In genomic region chr9:110774403-110775268, GRCm38 (mm10) we compare ENCODE assay signal across 15 mouse cellular contexts. TPM values are rescaled to one million over a fixed set of nuclear protein-coding genes. Genes with fewer than 3 reads are reported as not detected.
A peak's percentile ranks its signal among the peaks of the same experiment; 100 is the strongest.
DNase-seq lines count a peak whose midpoint lies in the region; ATAC-seq and TF ChIP-seq lines count a peak whose summit lies in the region.
"Had no signal": no experiment of that assay in that cellular context is flagged by ENCODE, and none has a peak within 500 bp of the region (broad histone marks: within the 10 kb centered on the region; RNA-seq: fewer than 3 reads in every experiment).

No protein-coding gene starts in this region.

- no peaks in the 10 kb centered on the region for H3K36me3 ChIP-seq in hindbrain, embryonic 16.5 days (ENCODE audit: control insufficient read depth, insufficient read depth, low read length)
- H3K36me3 ChIP-seq in hindbrain, embryonic 11.5 days (ENCODE audit: control insufficient read depth, insufficient read depth, low read length), result no peaks in the 10 kb centered on the region
- no peaks in the 10 kb centered on the region for H3K36me3 ChIP-seq in embryonic facial prominence, embryonic 14.5 days (ENCODE audit: control insufficient read depth, insufficient read depth, low read length)
- H3K36me3 ChIP-seq in intestine, embryonic 16.5 days (ENCODE audit: control insufficient read depth, insufficient read depth, low read length), result no peaks in the 10 kb centered on the region
- no peaks in the 10 kb centered on the region for H3K36me3 ChIP-seq in lung, postnatal 0 days (ENCODE audit: insufficient read depth, low read length)
- no peaks in the 10 kb centered on the region for H3K36me3 ChIP-seq in hindbrain, embryonic 10.5 days
- H3K36me3 ChIP-seq: forebrain, embryonic 15.5 days; liver, embryonic 15.5 days; midbrain, embryonic 12.5 days had no signal

- H3K9me3 ChIP-seq in hindbrain, embryonic 16.5 days (ENCODE audit: control insufficient read depth, low read length), result no peaks in the 10 kb centered on the region
- no peaks in the 10 kb centered on the region for H3K9me3 ChIP-seq in hindbrain, embryonic 11.5 days (ENCODE audit: control insufficient read depth, low read length)
- H3K9me3 ChIP-seq in embryonic facial prominence, embryonic 14.5 days (ENCODE audit: control insufficient read depth, low read length), result no peaks in the 10 kb centered on the region
- no peaks in the 10 kb centered on the region for H3K9me3 ChIP-seq in intestine, embryonic 16.5 days (ENCODE audit: control insufficient read depth, low read length)
- H3K9me3 ChIP-seq in lung, postnatal 0 days (ENCODE audit: low read length), result no peaks in the 10 kb centered on the region
- no peaks in the 10 kb centered on the region for H3K9me3 ChIP-seq in hindbrain, embryonic 10.5 days
- H3K9me3 ChIP-seq: forebrain, embryonic 15.5 days; liver, embryonic 15.5 days; midbrain, embryonic 12.5 days had no signal

- DNase-seq in hindbrain, embryonic 11.5 days (ENCODE audit: low spot score), result no peak
- DNase-seq in embryonic facial prominence, embryonic 14.5 days (ENCODE audit: low spot score), result no peak
- peak; percentile 31 for DNase-seq in lung, postnatal 0 days (ENCODE audit: low spot score)
- no peak for DNase-seq in embryo, embryonic 9.5 days (ENCODE audit: extremely low spot score)
- no peak for DNase-seq in B cell, adult 2 months
- no peak for DNase-seq in hindbrain, embryonic 10.5 days (ENCODE audit: low spot score)
- DNase-seq: gastrocnemius, postnatal 25 days; layer of hippocampus, adult 9-11 months had no signal

- no peak for TF ChIP-seq EP300 in lung, postnatal 0 days (IDR thresholded peaks at IDR 0.05)

- 74% methylated on average over 15 of the region's 15 CpGs for WGBS in hindbrain, embryonic 16.5 days
- WGBS in hindbrain, embryonic 11.5 days, result 78% methylated on average over 15 of the region's 15 CpGs
- 63% methylated on average over 15 of the region's 15 CpGs for WGBS in embryonic facial prominence, embryonic 14.5 days
- WGBS in intestine, embryonic 16.5 days, result 64% methylated on average over 15 of the region's 15 CpGs
- 54% methylated on average over 15 of the region's 15 CpGs for WGBS in lung, postnatal 0 days
- WGBS in hindbrain, embryonic 10.5 days, result 74% methylated on average over 15 of the region's 15 CpGs

- peak overlapping the region; percentile 9; the same call in 1 of the 2 replicates for H3K9ac ChIP-seq in hindbrain, embryonic 16.5 days (ENCODE audit: low read depth, low read length)
- no peak overlapping the region for H3K9ac ChIP-seq in hindbrain, embryonic 11.5 days (ENCODE audit: low read depth, low read length)
- 0 out of 2 replicates have a peak overlapping the region, but pooled peaks have one; percentile 27 for H3K9ac ChIP-seq in embryonic facial prominence, embryonic 14.5 days (ENCODE audit: low read depth, low read length)
- H3K9ac ChIP-seq in intestine, embryonic 16.5 days (ENCODE audit: low read depth, low read length), result peak overlapping the region; percentile 24; the same call in 1 of the 2 replicates
- no peak overlapping the region for H3K9ac ChIP-seq in lung, postnatal 0 days (replicated peaks; ENCODE audit: low read depth)
- H3K9ac ChIP-seq: forebrain, embryonic 15.5 days; liver, embryonic 15.5 days; midbrain, embryonic 12.5 days had no signal

- H3K4me1 ChIP-seq in hindbrain, embryonic 16.5 days (ENCODE audit: control insufficient read depth, insufficient read depth, low read depth, low read length), result no peaks in the 10 kb centered on the region
- H3K4me1 ChIP-seq in hindbrain, embryonic 11.5 days (replicated peaks; ENCODE audit: control insufficient read depth, insufficient read depth, low read length), result no peaks in the 10 kb centered on the region
- H3K4me1 ChIP-seq in embryonic facial prominence, embryonic 14.5 days (ENCODE audit: control insufficient read depth, insufficient read depth, low read length), result peaks cover 21% of the 10 kb centered on the region
- peaks cover 15% of the 10 kb centered on the region for H3K4me1 ChIP-seq in intestine, embryonic 16.5 days (ENCODE audit: control insufficient read depth, insufficient read depth, low read length)
- H3K4me1 ChIP-seq in lung, postnatal 0 days (ENCODE audit: insufficient read depth, low read depth, low read length), result no peaks in the 10 kb centered on the region
- peaks cover 5% of the 10 kb centered on the region; the same call in 1 of the 2 replicates for H3K4me1 ChIP-seq in hindbrain, embryonic 10.5 days (replicated peaks)
- H3K4me1 ChIP-seq: forebrain, embryonic 15.5 days; liver, embryonic 15.5 days; midbrain, embryonic 12.5 days had no signal

- no peak for ATAC-seq in hindbrain, embryonic 16.5 days
- no peak for ATAC-seq in hindbrain, embryonic 11.5 days (ENCODE audit: low FRiP score)
- no peak for ATAC-seq in embryonic facial prominence, embryonic 14.5 days (ENCODE audit: low read depth)
- peak; percentile 48; the same call in 1 of the 2 replicates for ATAC-seq in intestine, embryonic 16.5 days
- ATAC-seq in lung, postnatal 0 days, result peak; percentile 44; the same call in 1 of the 2 replicates
- ATAC-seq: CD4-positive, CD25-positive, alpha-beta regulatory T cell, adult 4 months; forebrain, embryonic 15.5 days had no signal

- H3K4me3 ChIP-seq in hindbrain, embryonic 16.5 days (ENCODE audit: low read length), result no peak overlapping the region
- no peak overlapping the region for H3K4me3 ChIP-seq in hindbrain, embryonic 11.5 days (ENCODE audit: low read depth, low read length)
- H3K4me3 ChIP-seq in embryonic facial prominence, embryonic 14.5 days (ENCODE audit: low read depth, low read length), result no peak overlapping the region
- no peak overlapping the region for H3K4me3 ChIP-seq in intestine, embryonic 16.5 days (ENCODE audit: low read length)
- H3K4me3 ChIP-seq in lung, postnatal 0 days (ENCODE audit: low read depth, low read length), result no peak overlapping the region
- no peak overlapping the region for H3K4me3 ChIP-seq in hindbrain, embryonic 10.5 days
- H3K4me3 ChIP-seq: forebrain, embryonic 15.5 days; liver, embryonic 15.5 days; midbrain, embryonic 12.5 days had no signal

- no peak overlapping the region for H3K27ac ChIP-seq in hindbrain, embryonic 16.5 days (ENCODE audit: low read depth, low read length)
- no peak overlapping the region for H3K27ac ChIP-seq in hindbrain, embryonic 11.5 days (ENCODE audit: low read depth, low read length)
- peak overlapping the region; percentile 8; the same call in 1 of the 2 replicates for H3K27ac ChIP-seq in embryonic facial prominence, embryonic 14.5 days (replicated peaks; ENCODE audit: low read depth, low read length)
- peak overlapping the region; percentile 27 for H3K27ac ChIP-seq in intestine, embryonic 16.5 days (ENCODE audit: low read length)
- no peak overlapping the region for H3K27ac ChIP-seq in lung, postnatal 0 days (ENCODE audit: low read length)
- H3K27ac ChIP-seq in hindbrain, embryonic 10.5 days, result no peak overlapping the region
- H3K27ac ChIP-seq: forebrain, embryonic 15.5 days; liver, embryonic 15.5 days; midbrain, embryonic 12.5 days had no signal

- no peak for TF ChIP-seq CTCF in lung, postnatal 0 days (IDR thresholded peaks at IDR 0.05)

- H3K27me3 ChIP-seq in hindbrain, embryonic 16.5 days (replicated peaks; ENCODE audit: control insufficient read depth, insufficient read depth, low read length), result no peaks in the 10 kb centered on the region
- H3K27me3 ChIP-seq in hindbrain, embryonic 11.5 days (ENCODE audit: control insufficient read depth, insufficient read depth, low read length), result no peaks in the 10 kb centered on the region
- no peaks in the 10 kb centered on the region for H3K27me3 ChIP-seq in embryonic facial prominence, embryonic 14.5 days (replicated peaks; ENCODE audit: control insufficient read depth, insufficient read depth, low read length)
- no peaks in the 10 kb centered on the region for H3K27me3 ChIP-seq in intestine, embryonic 16.5 days (replicated peaks; ENCODE audit: control insufficient read depth, insufficient read depth, low read length)
- H3K27me3 ChIP-seq in lung, postnatal 0 days (replicated peaks; ENCODE audit: insufficient read depth, low read length), result no peaks in the 10 kb centered on the region
- peaks cover 23% of the 10 kb centered on the region for H3K27me3 ChIP-seq in hindbrain, embryonic 10.5 days (ENCODE audit: insufficient read depth, poor library complexity, severe bottlenecking)
- H3K27me3 ChIP-seq: forebrain, embryonic 15.5 days; liver, embryonic 15.5 days had no signal

- H3K4me2 ChIP-seq in hindbrain, embryonic 16.5 days (ENCODE audit: low read length), result no peak overlapping the region
- H3K4me2 ChIP-seq in hindbrain, embryonic 11.5 days (replicated peaks; ENCODE audit: low read depth, low read length), result no peak overlapping the region
- no peak overlapping the region for H3K4me2 ChIP-seq in embryonic facial prominence, embryonic 14.5 days (ENCODE audit: low read depth, low read length)
- no peak overlapping the region for H3K4me2 ChIP-seq in intestine, embryonic 16.5 days (ENCODE audit: low read depth, low read length)
- 0 out of 2 replicates have a peak overlapping the region, but pooled peaks have one; percentile 14 for H3K4me2 ChIP-seq in lung, postnatal 0 days (replicated peaks; ENCODE audit: low read depth, low read length)
- H3K4me2 ChIP-seq: forebrain, embryonic 15.5 days; liver, embryonic 15.5 days; midbrain, embryonic 12.5 days had no signal

RNA-seq across cellular contexts. Expression of gene Prss42, which starts 23.3 kb away (rescaled TPM):
- polyA plus RNA-seq in hindbrain, embryonic 16.5 days (2015; fragmentation: Nextera tagmentation; extraction: Ambion mirVana), result not detected in 2 replicates
- not detected in 2 replicates for polyA plus RNA-seq in hindbrain, embryonic 11.5 days (2014; fragmentation: Nextera tagmentation; extraction: Ambion mirVana)
- polyA plus RNA-seq in embryonic facial prominence, embryonic 14.5 days (2014; fragmentation: Nextera tagmentation; extraction: Ambion mirVana), result not detected in 2 replicates
- not detected in 2 replicates for polyA plus RNA-seq in intestine, embryonic 16.5 days (2015; fragmentation: Nextera tagmentation; extraction: Ambion mirVana)
- polyA plus RNA-seq in lung, postnatal 0 days (2015; fragmentation: Nextera tagmentation; extraction: Ambion mirVana), result not detected in 2 replicates
- polyA plus RNA-seq in hindbrain, embryonic 10.5 days (2016; fragmentation: Nextera tagmentation; extraction: Ambion mirVana), result not detected in 2 replicates
- polyA plus RNA-seq: CD4-positive, CD25-positive, alpha-beta regulatory T cell, adult 4 months; forebrain, embryonic 15.5 days; liver, embryonic 15.5 days; midbrain, embryonic 12.5 days; small intestine, adult 2 months had no signal

RNA-seq across cellular contexts. Expression of gene Pth1r, which starts 27.7 kb away (rescaled TPM):
- polyA plus RNA-seq in hindbrain, embryonic 16.5 days (2015; fragmentation: Nextera tagmentation; extraction: Ambion mirVana), result 12.3 and 13.6 TPM in 2 replicates
- polyA plus RNA-seq in hindbrain, embryonic 11.5 days (2014; fragmentation: Nextera tagmentation; extraction: Ambion mirVana), result 21.9 and 23.9 TPM in 2 replicates
- polyA plus RNA-seq in embryonic facial prominence, embryonic 14.5 days (2014; fragmentation: Nextera tagmentation; extraction: Ambion mirVana), result 97.5 and 98.0 TPM in 2 replicates
- 15.4 and 16.4 TPM in 2 replicates for polyA plus RNA-seq in intestine, embryonic 16.5 days (2015; fragmentation: Nextera tagmentation; extraction: Ambion mirVana)
- polyA plus RNA-seq in lung, postnatal 0 days (2015; fragmentation: Nextera tagmentation; extraction: Ambion mirVana), result 19.4 and 24.4 TPM in 2 replicates
- 31.6 and 38.7 TPM in 2 replicates for polyA plus RNA-seq in hindbrain, embryonic 10.5 days (2016; fragmentation: Nextera tagmentation; extraction: Ambion mirVana)
- polyA plus RNA-seq: CD4-positive, CD25-positive, alpha-beta regulatory T cell, adult 4 months had no signal

RNA-seq across cellular contexts. Expression of gene Myl3, which starts 33.0 kb away (rescaled TPM):
- 1.1 and 2.3 TPM in 2 replicates for polyA plus RNA-seq in hindbrain, embryonic 16.5 days (2015; fragmentation: Nextera tagmentation; extraction: Ambion mirVana)
- polyA plus RNA-seq in hindbrain, embryonic 11.5 days (2014; fragmentation: Nextera tagmentation; extraction: Ambion mirVana), result 0.42 and 0.73 TPM in 2 replicates
- polyA plus RNA-seq in embryonic facial prominence, embryonic 14.5 days (2014; fragmentation: Nextera tagmentation; extraction: Ambion mirVana), result 39.1 and 53.6 TPM in 2 replicates
- polyA plus RNA-seq in intestine, embryonic 16.5 days (2015; fragmentation: Nextera tagmentation; extraction: Ambion mirVana), result 0.67 and 0.71 TPM in 2 replicates
- polyA plus RNA-seq in lung, postnatal 0 days (2015; fragmentation: Nextera tagmentation; extraction: Ambion mirVana), result 10.4 and 13.8 TPM in 2 replicates
- polyA plus RNA-seq in hindbrain, embryonic 10.5 days (2016; fragmentation: Nextera tagmentation; extraction: Ambion mirVana), result 2.0 TPM in 1 of 2 replicates, not detected in the other
- polyA plus RNA-seq: CD4-positive, CD25-positive, alpha-beta regulatory T cell, adult 4 months; small intestine, adult 2 months had no signal

RNA-seq across cellular contexts. Expression of gene Prss44, which starts 39.2 kb away (rescaled TPM):
- polyA plus RNA-seq in hindbrain, embryonic 16.5 days (2015; fragmentation: Nextera tagmentation; extraction: Ambion mirVana), result not detected in 2 replicates
- polyA plus RNA-seq in hindbrain, embryonic 11.5 days (2014; fragmentation: Nextera tagmentation; extraction: Ambion mirVana), result not detected in 2 replicates
- not detected in 2 replicates for polyA plus RNA-seq in embryonic facial prominence, embryonic 14.5 days (2014; fragmentation: Nextera tagmentation; extraction: Ambion mirVana)
- polyA plus RNA-seq in intestine, embryonic 16.5 days (2015; fragmentation: Nextera tagmentation; extraction: Ambion mirVana), result not detected in 2 replicates
- polyA plus RNA-seq in lung, postnatal 0 days (2015; fragmentation: Nextera tagmentation; extraction: Ambion mirVana), result not detected in 2 replicates
- polyA plus RNA-seq in hindbrain, embryonic 10.5 days (2016; fragmentation: Nextera tagmentation; extraction: Ambion mirVana), result not detected in 2 replicates
- polyA plus RNA-seq: CD4-positive, CD25-positive, alpha-beta regulatory T cell, adult 4 months; forebrain, embryonic 15.5 days; liver, embryonic 15.5 days; midbrain, embryonic 12.5 days; small intestine, adult 2 months had no signal

RNA-seq across cellular contexts. Expression of gene Prss43, which starts 51.9 kb away (rescaled TPM):
- polyA plus RNA-seq in hindbrain, embryonic 16.5 days (2015; fragmentation: Nextera tagmentation; extraction: Ambion mirVana), result 0.06 TPM in 1 of 2 replicates, not detected in the other
- not detected in 2 replicates for polyA plus RNA-seq in hindbrain, embryonic 11.5 days (2014; fragmentation: Nextera tagmentation; extraction: Ambion mirVana)
- polyA plus RNA-seq in embryonic facial prominence, embryonic 14.5 days (2014; fragmentation: Nextera tagmentation; extraction: Ambion mirVana), result not detected in 2 replicates
- polyA plus RNA-seq in intestine, embryonic 16.5 days (2015; fragmentation: Nextera tagmentation; extraction: Ambion mirVana), result not detected in 2 replicates
- not detected in 2 replicates for polyA plus RNA-seq in lung, postnatal 0 days (2015; fragmentation: Nextera tagmentation; extraction: Ambion mirVana)
- not detected in 2 replicates for polyA plus RNA-seq in hindbrain, embryonic 10.5 days (2016; fragmentation: Nextera tagmentation; extraction: Ambion mirVana)
- polyA plus RNA-seq: CD4-positive, CD25-positive, alpha-beta regulatory T cell, adult 4 months; forebrain, embryonic 15.5 days; liver, embryonic 15.5 days; midbrain, embryonic 12.5 days; small intestine, adult 2 months had no signal

Comparison
In these comparisons a context has a peak if more than half of its experiments do, and no peak if none do; other contexts are left out.
1. H3K9ac ChIP-seq: peak in hindbrain, embryonic 16.5 days (single experiment), embryonic facial prominence, embryonic 14.5 days (single experiment) and intestine, embryonic 16.5 days (single experiment); none in hindbrain, embryonic 11.5 days (single experiment) and lung, postnatal 0 days (single experiment).
2. ATAC-seq: peak in intestine, embryonic 16.5 days (single experiment) and lung, postnatal 0 days (single experiment); none in hindbrain, embryonic 16.5 days (single experiment), hindbrain, embryonic 11.5 days (single experiment) and embryonic facial prominence, embryonic 14.5 days (single experiment).
3. H3K27ac ChIP-seq: peak in embryonic facial prominence, embryonic 14.5 days (single experiment) and intestine, embryonic 16.5 days (single experiment); none in hindbrain, embryonic 16.5 days (single experiment), hindbrain, embryonic 11.5 days (single experiment), lung, postnatal 0 days (single experiment) and hindbrain, embryonic 10.5 days (single experiment).